Mouse (Mus musculus) 3134 (cell line): Measurements from ENCODE around the gene Ufsp1.

Source experiments
- DNase-seq: peaks from one replicate; pipeline ENCODE4 v3.0.0-alpha.2; 2011; ENCODE audit warnings: low spot score; ENCODE audit not compliant: insufficient read length; ENCODE audit errors: extremely low read depth

Ufsp1 gene

DNA sequence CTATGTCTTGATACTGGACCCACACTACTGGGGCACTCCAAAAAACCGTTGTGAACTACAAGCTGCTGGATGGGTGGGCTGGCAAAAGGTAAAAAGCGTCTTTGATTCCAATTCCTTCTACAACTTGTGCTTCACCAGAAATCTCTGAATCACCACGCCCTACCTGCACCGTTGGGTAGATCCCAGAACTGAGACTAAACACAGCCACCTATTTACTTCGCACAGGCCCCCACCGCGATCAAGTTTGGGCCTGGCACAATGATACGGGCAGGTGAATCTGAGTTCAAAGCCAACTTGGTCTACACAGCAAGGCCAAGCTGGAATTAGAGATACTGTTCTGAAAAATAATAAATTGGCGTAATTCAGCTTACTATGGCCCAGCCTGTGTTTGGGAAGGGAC, 867 bp downstream of the Ufsp1 start:
- no peak for DNase-seq

DNA sequence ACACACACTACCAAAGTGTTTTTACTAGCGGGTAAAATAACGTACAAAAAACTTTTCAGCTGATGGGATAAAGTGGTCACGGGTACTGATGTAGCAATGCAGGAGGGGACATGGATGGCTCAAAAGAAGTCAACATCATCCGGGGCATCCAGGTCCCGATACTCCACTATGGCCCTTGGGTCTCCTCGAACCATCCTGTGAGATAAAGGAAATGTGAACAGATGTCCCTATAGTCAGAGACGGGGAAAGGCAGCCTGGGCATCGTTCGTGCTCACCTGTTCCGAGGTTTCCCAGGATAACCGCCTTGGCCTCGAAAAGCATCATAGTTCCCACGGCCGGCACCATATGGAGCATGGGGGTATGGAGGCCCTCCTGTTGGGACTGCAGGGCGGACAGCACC, 1.3 kb downstream of the Ufsp1 start:
- DNase-seq: no peak

DNA sequence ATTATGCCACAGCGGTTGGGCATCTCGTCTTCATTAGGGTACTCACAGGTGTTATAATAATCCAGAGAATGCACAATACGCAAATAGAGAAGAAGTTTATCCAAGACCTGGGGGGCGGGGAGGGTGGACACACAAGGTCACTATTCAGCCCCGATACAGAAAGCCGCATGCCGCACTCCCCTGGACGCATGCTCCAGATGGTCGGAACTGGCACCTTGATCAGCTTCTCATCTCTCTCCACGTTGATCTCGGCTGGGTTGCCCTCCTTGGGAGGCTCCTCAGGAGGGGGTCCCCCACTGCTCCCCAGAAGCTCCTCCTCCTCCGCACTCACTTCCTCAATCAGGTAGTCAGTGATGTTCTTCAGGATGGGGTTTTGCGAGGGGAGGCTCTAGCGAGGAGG, 2.7 kb downstream of the Ufsp1 start:
- no peak for DNase-seq

DNA sequence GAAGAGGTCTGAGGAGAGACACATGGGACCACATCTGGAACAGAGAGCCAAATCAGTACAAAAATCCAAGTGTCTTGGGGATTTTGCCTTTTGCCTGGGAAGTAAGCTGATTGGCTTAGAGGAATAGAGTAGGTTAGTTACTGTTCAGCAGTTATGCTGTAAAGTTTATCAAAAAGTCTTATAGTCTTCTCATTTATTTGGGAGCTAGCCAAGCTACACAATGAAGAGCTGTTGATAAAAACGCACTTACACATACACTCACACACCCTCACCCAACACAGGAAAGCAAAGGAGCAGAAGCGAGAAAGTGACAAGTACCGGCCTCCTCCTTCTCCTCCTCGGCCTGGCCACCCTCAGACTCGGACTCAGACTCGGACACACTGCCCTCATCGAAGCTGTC, 4.8 kb downstream of the Ufsp1 start:
- no peak for DNase-seq

DNA sequence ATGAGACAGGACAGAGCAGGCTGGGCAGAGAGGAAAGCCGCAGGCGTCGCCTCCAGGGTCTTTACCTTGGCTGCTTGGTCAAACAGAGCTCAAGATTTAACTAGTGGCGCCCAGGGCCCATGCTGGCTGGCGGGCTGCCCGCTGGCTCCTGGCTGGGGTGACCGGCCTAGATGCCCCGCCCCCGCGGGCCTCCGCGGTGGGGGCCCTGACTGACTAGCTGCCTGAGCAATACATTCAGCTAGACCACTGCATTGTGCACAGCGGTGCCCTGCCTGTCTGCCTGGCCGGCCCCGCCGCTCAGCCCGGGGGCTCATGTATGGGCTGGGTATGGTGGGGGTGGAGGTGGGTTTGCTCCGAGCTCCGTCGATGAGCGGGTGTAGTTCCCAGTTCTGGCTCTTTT, 6.8 kb downstream of the Ufsp1 start:
- DNase-seq: peak; percentile 34

DNA sequence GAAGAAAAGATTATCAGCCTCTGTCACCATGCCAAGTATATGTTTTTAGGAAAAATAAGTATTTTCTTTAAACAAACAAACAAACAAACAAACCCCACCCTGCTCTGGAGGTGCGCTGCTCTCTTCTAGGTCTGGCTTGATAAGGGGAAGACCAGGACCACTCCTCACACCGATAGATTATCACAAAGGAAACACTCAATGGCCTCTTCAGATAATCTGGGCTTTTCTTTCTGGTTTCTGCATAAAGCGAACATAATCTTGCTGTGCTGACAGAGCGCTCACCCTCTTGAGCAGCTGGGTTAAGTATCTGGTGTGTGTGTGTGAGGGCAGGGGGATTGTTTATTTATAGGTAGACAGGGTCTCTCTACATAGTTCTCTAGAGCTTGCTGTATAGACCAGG, 9.2 kb downstream of the Ufsp1 start:
- no peak for DNase-seq

DNA sequence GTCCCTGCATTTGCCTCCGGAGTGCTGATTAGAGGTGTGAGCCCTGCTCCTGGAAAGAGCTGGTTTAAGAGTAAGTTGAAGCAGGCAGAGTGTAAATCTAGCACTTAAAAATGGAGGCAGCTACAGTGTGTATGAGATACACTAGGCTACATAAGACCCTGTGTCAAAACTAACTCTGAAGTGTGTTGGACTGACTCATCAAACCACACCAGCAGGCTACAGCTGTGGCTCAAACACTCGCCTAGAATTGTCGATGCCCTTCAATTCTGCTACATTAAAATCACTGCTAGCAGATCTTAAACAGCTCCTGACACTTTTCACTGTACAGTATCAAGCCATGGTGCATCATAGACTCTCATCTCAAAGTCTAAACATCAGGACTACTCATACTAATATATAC, 9.7 kb downstream of the Ufsp1 start:
- DNase-seq: no peak

DNA sequence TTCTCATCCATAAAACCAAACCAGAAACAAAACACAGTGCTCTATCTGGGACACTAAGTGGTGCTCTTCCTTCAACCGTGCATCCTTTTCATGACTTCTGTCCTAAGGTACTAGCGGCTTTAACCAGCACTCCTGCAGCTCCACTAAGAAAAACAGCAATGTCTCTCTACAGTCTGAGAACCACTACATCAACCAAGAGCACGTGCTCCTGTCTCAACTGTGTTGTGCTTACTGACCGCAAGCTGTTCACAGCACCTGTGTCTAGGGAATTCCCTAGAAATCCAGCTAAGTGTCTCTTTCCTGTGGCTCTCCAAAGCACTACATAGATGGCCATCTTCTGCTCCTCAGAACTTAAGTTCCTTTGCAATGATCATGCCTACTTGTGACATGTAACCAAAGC, 10.4 kb downstream of the Ufsp1 start:
- DNase-seq: no peak

DNA sequence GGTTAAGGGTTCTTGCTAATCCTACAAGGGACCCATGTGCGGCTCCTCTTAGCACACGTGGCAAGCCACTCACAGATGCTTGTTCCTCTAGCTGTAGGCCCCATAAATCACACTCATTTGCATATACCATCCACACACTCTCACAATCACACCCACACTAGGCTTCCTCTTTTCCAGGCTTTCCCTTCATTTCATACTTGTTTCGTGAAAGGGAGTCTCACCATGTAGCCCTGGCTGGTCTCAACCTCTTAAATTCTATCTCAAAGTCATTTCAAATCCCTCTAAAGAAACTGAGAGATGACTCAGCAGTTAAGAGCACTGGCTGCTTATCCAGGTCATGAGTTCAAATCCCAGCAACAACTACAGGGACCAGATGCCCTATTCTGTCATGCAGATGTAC, 11.4 kb downstream of the Ufsp1 start:
- peak; percentile 45 for DNase-seq

DNA sequence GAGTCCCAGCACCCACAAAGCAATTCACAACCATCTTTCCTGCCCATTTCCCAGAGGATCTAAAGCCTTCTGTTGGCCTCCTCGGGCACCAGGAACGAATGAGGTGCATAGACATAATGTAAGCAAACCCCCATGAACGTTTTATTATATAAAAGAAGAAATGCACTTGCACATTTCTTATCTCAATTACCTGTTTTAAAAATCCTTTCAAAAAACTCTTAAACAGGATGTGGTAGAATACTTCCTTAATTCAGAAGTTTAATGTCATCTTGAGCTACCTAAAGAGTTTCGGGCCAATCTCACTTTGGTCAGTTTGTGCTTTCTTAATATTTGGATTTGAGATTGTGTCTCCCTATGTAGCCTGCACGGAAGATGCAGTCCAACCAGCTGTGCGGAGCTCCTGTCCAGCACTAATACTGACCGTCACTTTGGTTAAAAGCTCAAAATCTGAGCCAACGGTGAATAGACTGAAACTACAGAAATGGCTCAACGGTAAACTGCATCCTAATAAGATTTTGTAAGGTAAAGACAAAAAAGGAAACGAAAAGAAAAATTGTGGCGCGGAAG, 12.1 kb downstream of the Ufsp1 start:
- no peak for DNase-seq

DNA sequence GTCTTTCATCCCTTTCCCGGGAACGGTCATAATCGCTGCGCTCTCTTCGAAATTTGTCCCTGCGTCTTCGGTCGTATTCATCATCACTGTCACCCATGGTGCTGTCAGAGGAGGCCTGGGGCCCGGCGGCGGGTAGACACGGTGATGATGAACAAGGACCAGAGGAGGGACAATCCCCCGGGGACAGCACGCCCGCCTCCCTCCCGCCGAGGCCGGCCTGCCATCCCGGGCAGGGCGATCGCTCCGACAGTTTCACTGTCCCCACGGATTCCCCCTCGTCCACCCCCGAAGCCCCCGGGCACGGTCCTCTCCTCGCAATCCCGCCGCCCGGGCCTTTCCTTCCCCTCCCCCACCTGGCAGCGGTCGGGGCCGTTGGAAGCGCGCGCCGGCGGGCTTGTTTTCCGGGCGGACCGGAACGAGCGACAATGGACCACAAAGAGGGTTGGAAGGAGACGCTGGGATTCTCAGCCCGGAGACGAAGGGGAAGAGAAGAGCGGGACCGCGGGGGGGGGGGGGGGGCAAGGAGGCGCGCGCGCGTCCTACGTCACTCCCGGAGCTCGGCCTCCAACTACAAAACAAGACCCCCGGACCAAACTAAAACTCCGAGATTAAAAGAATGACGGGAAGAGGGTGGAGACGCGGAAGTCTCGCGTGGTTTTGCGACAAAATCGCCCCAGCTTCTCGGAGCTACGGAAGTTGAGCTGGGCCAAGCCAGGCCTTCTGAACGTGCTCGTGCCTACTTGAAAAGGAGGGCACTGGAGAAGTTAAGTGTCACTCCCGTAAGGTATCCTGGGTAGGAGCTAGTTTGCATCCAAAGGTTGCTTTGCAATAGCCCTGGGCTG, 12.9 kb downstream of the Ufsp1 start, which contains the start of gene Srrt:
Gene Srrt (minus strand): TSS at position 604 of the 842 bp plus-strand sequence.
- DNase-seq: peak; percentile 94

DNA sequence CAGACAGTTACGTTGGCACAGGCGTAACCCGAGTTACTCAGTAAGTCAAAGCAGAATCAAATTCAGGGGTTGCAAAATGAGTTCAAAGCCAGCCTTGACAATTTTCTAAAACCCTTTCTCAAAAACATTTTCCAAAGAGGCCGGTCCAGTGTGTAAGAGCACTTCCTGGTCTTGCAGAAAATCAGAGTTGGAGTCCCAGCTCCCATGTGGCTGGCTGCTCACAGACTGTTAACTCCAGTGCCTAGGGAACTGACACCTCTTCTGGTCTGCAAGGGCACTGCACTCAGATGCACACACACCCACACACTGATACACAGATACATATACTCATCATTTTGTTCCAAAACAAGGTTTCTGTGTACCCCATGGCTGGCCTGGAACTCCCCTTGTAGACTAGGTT, 13.9 kb downstream of the Ufsp1 start:
- no peak for DNase-seq

DNA sequence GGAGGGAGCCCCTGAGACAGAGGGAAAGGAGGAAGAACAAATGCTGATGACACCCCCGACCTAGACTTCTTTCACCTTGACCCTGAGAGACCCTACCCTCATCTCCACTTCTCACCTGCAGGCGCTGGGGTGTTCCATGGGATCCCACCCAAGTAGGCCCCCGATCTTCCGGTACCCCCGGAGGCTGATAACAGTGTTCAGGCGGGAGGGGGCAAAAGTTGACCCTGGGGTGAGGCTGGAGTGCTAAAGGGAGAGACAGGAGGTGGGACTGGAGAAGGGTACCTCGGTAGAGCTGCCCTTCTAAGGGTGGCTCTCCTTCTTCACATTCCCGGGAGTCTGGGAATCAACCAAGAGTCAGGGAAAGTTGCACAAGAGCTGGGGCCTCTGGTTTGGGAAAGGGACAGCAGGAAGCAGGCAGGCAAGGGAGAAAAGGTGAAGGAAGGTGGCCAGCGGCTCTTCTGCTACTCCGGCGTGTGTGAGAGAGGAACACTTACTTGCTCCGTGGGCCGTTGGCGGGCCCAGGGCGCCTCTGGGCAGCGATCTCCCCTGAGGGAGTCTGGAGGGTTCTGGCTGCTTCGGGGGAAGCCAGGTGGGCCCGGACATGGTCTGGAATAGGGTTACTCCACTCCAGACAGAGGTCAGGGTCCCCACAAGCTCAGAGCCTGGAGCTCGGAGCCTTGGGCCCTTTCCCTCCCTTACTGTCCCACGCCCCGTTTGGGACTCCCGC, 19.2 kb downstream of the Ufsp1 start:
- no peak for DNase-seq

DNA sequence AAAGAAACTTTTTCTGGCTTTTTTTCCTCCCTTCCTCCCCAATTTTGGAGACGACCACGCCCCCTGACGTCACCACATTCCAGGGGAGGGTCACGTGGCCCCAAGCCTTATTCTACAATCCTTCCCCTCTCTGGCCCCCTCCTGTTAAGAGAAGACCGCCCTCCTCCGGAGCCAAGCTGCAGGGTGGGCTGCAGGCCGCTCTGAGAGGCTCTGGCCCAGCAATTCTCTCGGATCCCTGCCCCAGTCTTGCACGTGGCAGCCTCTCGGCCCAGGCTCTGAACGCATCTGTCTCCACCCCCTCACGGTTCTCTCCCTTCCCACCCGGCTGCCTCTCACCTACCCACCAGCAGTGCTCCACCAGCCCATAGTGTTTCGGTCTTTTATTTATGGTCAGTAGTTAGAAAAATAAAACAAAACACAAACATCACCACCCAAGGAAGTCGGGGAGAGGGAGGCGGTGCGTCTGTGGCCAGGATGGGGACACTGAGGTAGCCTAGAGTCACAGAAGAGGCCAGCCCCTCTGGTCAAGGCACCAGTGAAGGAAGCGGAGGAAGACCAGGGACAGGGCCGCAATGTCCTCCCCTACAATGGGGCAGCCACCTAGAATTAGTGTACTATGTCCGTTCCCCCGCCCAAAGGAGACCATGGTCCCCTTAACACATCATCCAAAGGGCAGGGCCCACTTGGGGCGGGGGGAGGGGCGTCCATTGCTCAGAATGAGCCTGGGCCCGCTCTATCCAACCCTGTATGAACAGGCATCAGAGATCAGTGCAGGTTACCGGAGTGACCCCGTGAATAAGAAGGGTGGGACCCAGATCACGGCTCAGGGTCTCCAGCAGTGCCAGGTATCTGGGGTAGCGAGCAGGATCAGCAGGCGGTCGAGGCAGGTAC, 20.0 kb downstream of the Ufsp1 start, which contains the start of gene Trip6:
Gene Trip6 (minus strand): TSS at position 212 of the 891 bp plus-strand sequence.
- peak; percentile 86 for DNase-seq

DNA sequence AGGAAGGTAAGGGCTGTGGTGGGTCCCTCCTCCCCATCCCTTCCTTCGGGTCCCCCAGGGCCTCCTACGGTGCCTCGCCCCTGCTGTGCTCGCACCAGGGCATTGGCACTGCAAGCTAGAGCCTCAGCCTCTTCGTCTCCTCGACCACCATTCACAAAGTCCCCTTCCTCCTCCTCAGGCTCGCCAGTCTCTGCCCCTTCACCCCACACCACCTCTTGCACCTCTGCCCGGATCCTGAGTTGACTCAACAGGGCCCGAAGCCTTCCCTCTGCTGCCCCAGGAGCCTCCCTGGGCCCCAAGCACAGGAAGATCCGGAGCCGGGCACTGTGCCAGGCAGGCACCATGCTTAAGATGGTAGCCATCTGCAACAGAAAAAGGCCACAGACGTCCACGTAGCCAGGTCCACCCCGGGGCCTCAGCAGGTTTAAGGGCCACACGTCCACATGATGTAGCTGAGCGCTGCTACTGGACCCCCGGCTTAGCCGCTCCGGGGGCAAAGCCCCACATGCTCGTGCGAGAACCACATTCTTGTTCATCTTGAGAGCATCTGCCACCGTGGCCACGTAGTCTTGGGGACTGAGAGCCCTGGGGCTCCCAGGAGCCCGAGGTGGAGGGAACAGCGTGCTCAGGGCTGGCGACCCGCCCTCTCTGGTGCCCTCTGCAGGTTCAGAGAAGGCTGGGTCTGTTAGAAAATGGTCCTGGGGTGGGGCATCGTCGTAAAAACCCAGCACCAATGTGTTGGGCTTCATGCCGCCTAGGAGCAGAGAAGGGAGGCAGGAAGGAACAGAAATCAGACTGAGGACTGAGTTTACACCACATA, 20.9 kb downstream of the Ufsp1 start:
- DNase-seq: peak; percentile 46

DNA sequence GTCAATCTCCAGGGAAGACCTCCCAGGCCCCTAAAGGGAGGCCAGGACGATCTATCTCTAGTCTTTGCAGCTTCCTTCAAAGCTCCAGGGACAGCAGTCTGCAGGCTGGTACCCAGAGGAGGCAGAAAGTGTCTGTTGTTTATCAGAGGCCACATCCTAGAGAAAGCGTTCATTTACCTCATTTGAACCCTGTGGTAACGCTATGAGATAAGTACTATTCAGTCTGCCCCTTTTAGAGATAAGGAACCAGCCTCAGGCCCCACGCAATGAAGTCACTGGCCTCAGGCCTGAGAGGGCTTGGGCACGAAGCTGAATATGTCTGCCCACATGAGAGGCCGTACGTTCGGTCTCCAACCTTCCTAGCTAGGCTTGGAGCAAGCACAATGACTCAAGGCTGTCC, 22.9 kb downstream of the Ufsp1 start:
- DNase-seq: no peak

DNA sequence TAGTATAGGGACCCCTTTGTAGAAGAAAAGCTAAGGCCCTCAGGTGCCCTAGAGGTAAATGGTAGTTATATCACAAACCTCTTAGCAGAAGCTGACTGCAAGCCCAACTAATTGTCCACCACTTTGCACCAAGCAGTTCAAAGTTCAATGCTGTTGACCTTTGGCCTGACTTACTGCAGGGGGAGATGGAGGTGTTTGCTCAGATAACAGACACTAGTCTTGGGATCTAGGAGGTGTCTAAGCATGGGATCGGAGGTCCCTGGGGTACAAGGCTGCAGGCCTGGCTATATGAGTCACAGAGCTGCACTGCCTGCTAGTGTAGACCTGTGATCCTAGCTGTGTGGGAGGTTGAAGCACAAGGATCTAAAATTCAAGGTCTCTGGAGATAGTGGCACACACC, 24.1 kb downstream of the Ufsp1 start:
- DNase-seq: no peak

DNA sequence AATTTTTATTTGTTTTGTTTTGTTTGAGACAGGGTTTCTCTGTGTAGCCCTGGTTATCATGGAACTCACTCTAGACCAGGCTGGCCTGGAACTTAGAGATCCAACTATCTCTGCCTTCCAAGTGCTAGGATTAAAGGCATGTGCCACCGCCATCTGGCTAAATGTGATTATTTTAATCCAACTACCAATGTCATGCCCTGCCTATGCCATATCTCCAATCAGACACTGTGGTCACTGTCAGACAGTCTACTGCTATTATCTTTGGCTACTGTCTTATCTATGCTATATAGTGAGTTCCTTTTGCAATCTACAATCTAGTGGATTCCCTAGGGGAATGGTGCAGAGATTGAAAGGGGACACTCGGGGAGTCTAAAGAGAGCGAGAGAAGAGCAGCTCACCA, 26.6 kb downstream of the Ufsp1 start:
- no peak for DNase-seq

DNA sequence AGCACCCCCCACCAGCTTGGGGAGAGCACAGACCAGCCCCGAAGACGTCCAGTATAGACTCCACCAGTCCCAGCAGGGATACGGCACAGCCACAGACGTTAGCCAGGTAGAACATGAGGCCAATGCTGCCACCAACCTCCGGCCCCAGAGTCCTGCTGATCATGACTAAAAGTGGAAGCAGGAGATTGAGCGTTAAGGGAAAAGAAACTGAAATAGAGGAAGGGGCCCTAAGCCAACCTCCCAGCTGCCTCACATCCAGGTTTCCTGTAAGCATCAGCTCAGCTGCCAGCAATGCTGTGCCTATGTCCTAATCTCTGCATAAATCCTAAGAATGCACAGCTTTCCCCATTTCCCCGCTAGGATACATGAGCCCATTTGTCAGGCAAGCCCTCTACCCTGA, 36.5 kb downstream of the Ufsp1 start:
- DNase-seq: no peak
